Mouse (Mus musculus): ENCODE results near the gene Fkbpl. TPM values are rescaled to one million over a fixed set of nuclear protein-coding genes. Genes with fewer than 3 reads are reported as not detected.

The Fkbpl gene
- total and polyA plus RNA-seq, 2 experiments from 2014 or later, result 7.1 to 12.3 TPM

- Histone ChIP-seq H3K27ac (ENCODE audit: low read depth) (no peak overlapping the region), H3K36me3 (replicated peaks; ENCODE audit: control insufficient read depth, insufficient read depth, low read length) (peaks cover under 1% of the 10 kb centered on the region; the same call in 1 of the 2 replicates), H3K9ac (replicated peaks; ENCODE audit: low read depth, low read length) (no peak overlapping the region), H3K9me3 (replicated peaks; ENCODE audit: control insufficient read depth, low read length) (no peaks in the 10 kb centered on the region), H3K4me1 (ENCODE audit: control insufficient read depth, insufficient read depth) (peaks cover 28% of the 10 kb centered on the region), H3K27me3 (ENCODE audit: control insufficient read depth, insufficient read depth, low read length) (peaks cover 12% of the 10 kb centered on the region; the same call in 1 of the 2 replicates), H3K4me3 (ENCODE audit: low read depth, low read length) (no peak overlapping the region), H3K4me2 (ENCODE audit: low read depth, low read length) (no peak overlapping the region)
- 75% methylated on average over 2 of the region's 2 CpGs for WGBS
- no peak for DNase-seq (ENCODE audit: low spot score)
- TF ChIP-seq EP300 (IDR thresholded peaks at IDR 0.05; ENCODE audit: low read depth) (no peak), CTCF (IDR thresholded peaks at IDR 0.05; ENCODE audit: low read depth) (no peak)
- no peak for ATAC-seq (ENCODE audit: insufficient read depth, low read depth)
Measured at GRCm38 (mm10) chr17:34658145-34658544, 13.6 kb downstream of the Fkbpl start.

GRCm38 (mm10) chr17:34658591-34658990, 14.0 kb downstream of the Fkbpl start:
- peaks cover 28% of the 10 kb centered on the region for H3K4me1 ChIP-seq (ENCODE audit: control insufficient read depth, insufficient read depth)
- ATAC-seq (ENCODE audit: insufficient read depth, low read depth) (no peak), DNase-seq (ENCODE audit: low spot score) (no peak)
- H3K27ac ChIP-seq (ENCODE audit: low read depth), result no peak overlapping the region
- no peaks in the 10 kb centered on the region for H3K36me3 ChIP-seq (replicated peaks; ENCODE audit: control insufficient read depth, insufficient read depth, low read length)
- no peaks in the 10 kb centered on the region for H3K9me3 ChIP-seq (replicated peaks; ENCODE audit: control insufficient read depth, low read length)
- no peak overlapping the region for H3K4me2 ChIP-seq (ENCODE audit: low read depth, low read length)
- WGBS, result 68% methylated on average over 3 of the region's 3 CpGs
- peaks cover 12% of the 10 kb centered on the region; the same call in 1 of the 2 replicates for H3K27me3 ChIP-seq (ENCODE audit: control insufficient read depth, insufficient read depth, low read length)
- H3K4me3 ChIP-seq (ENCODE audit: low read depth, low read length), result no peak overlapping the region
- H3K9ac ChIP-seq (replicated peaks; ENCODE audit: low read depth, low read length), result no peak overlapping the region
- TF ChIP-seq CTCF (IDR thresholded peaks at IDR 0.05; ENCODE audit: low read depth), result no peak

GRCm38 (mm10) chr17:34659181-34659896, 14.8 kb downstream of the Fkbpl start:
- Histone ChIP-seq H3K27me3 (ENCODE audit: control insufficient read depth, insufficient read depth, low read length) (peaks cover 12% of the 10 kb centered on the region; the same call in 1 of the 2 replicates), H3K9ac (replicated peaks; ENCODE audit: low read depth, low read length) (no peak overlapping the region), H3K27ac (ENCODE audit: low read depth) (0 out of 2 replicates have a peak overlapping the region, but pooled peaks have one; percentile 26), H3K36me3 (replicated peaks; ENCODE audit: control insufficient read depth, insufficient read depth, low read length) (no peaks in the 10 kb centered on the region), H3K4me3 (ENCODE audit: low read depth, low read length) (no peak overlapping the region), H3K4me1 (ENCODE audit: control insufficient read depth, insufficient read depth) (peaks cover 28% of the 10 kb centered on the region), H3K9me3 (replicated peaks; ENCODE audit: control insufficient read depth, low read length) (no peaks in the 10 kb centered on the region), H3K4me2 (ENCODE audit: low read depth, low read length) (no peak overlapping the region)
- TF ChIP-seq EP300 (IDR thresholded peaks at IDR 0.05; ENCODE audit: low read depth) (no peak), CTCF (IDR thresholded peaks at IDR 0.05; ENCODE audit: low read depth) (no peak)
- WGBS, result 41% methylated on average over 12 of the region's 12 CpGs
- DNase-seq (ENCODE audit: low spot score) (no peak), ATAC-seq (ENCODE audit: insufficient read depth, low read depth) (no peak)

- no peak for TF ChIP-seq EP300 (IDR thresholded peaks at IDR 0.05; ENCODE audit: low read depth)
- no peaks in the 10 kb centered on the region for H3K9me3 ChIP-seq (replicated peaks; ENCODE audit: control insufficient read depth, low read length)
- ATAC-seq (ENCODE audit: insufficient read depth, low read depth) (no peak), DNase-seq (ENCODE audit: low spot score) (no peak)
- 52% methylated on average over 3 of the region's 3 CpGs for WGBS
- no peaks in the 10 kb centered on the region for H3K36me3 ChIP-seq (replicated peaks; ENCODE audit: control insufficient read depth, insufficient read depth, low read length)
- H3K4me1 ChIP-seq (ENCODE audit: control insufficient read depth, insufficient read depth), result peaks cover 27% of the 10 kb centered on the region
- 0 out of 2 replicates have a peak overlapping the region, but pooled peaks have one; percentile 26 for H3K27ac ChIP-seq (ENCODE audit: low read depth)
- peaks cover 12% of the 10 kb centered on the region; the same call in 1 of the 2 replicates for H3K27me3 ChIP-seq (ENCODE audit: control insufficient read depth, insufficient read depth, low read length)
- no peak overlapping the region for H3K9ac ChIP-seq (replicated peaks; ENCODE audit: low read depth, low read length)
- no peak overlapping the region for H3K4me3 ChIP-seq (ENCODE audit: low read depth, low read length)
- H3K4me2 ChIP-seq (ENCODE audit: low read depth, low read length), result no peak overlapping the region
Measured at GRCm38 (mm10) chr17:34659897-34660214, 15.3 kb downstream of the Fkbpl start.

- DNase-seq (ENCODE audit: low spot score), result no peak
- no peaks in the 10 kb centered on the region for H3K36me3 ChIP-seq (replicated peaks; ENCODE audit: control insufficient read depth, insufficient read depth, low read length)
- H3K9me3 ChIP-seq (replicated peaks; ENCODE audit: control insufficient read depth, low read length), result no peaks in the 10 kb centered on the region
- peak overlapping the region; percentile 3; the same call in 1 of the 2 replicates for H3K9ac ChIP-seq (replicated peaks; ENCODE audit: low read depth, low read length)
- WGBS, result 25% methylated on average over 11 of the region's 11 CpGs
- peaks cover 12% of the 10 kb centered on the region; the same call in 1 of the 2 replicates for H3K27me3 ChIP-seq (ENCODE audit: control insufficient read depth, insufficient read depth, low read length)
- TF ChIP-seq CTCF (IDR thresholded peaks at IDR 0.05; ENCODE audit: low read depth) (no peak), EP300 (IDR thresholded peaks at IDR 0.05; ENCODE audit: low read depth) (no peak)
- H3K4me3 ChIP-seq (ENCODE audit: low read depth, low read length), result peak overlapping the region; percentile 32
- peaks cover 22% of the 10 kb centered on the region for H3K4me1 ChIP-seq (ENCODE audit: control insufficient read depth, insufficient read depth)
- no peak for ATAC-seq (ENCODE audit: insufficient read depth, low read depth)
- peak overlapping the region; percentile 60 for H3K27ac ChIP-seq (ENCODE audit: low read depth)
- peak overlapping the region; percentile 51 for H3K4me2 ChIP-seq (ENCODE audit: low read depth, low read length)
Measured at GRCm38 (mm10) chr17:34660259-34660820, 15.8 kb downstream of the Fkbpl start.
